Mouse (Mus musculus) CD4-positive, CD25-positive, alpha-beta regulatory T cell, adult 4 months (primary cell): ENCODE measurements around the gene E130308A19Rik. TPM values are rescaled to one million over a fixed set of nuclear protein-coding genes. Genes with fewer than 3 reads are reported as not detected.

Source experiments
- ATAC-seq: one replicate; pipeline ENCODE4 v1.8.0; 2017
- polyA plus RNA-seq, 2 experiments: library from polyadenylated mRNA; unstranded; fragments of 100-300 nt; shearing (Covaris generic); gene quantifications; one replicate each; pipeline ENCODE4 v1.2.1; 2017

The E130308A19Rik gene
- polyA plus RNA-seq, 2 experiments from 2014 or later, result 12.6 to 18.7 TPM

DNA sequence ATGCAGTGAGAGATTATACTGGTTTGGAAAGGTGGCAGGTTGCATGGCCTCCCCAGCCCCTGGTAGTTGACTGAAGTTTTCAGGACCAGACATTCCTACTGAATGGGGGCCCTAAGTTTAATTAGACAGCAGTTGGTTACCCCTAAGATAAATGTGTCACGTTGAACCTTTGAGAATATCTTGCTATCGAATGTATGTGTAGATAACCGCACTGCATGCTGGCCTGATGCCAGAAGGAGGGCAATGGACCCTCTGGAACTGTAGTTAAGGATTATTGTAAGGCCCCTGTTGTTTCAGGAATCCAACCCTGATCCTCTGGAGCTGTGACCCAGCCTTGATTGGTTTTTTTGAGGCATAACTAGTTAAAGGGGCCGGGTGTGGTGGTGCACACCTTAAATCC is 58.3 kb downstream of the E130308A19Rik start:
- no peak for ATAC-seq

DNA sequence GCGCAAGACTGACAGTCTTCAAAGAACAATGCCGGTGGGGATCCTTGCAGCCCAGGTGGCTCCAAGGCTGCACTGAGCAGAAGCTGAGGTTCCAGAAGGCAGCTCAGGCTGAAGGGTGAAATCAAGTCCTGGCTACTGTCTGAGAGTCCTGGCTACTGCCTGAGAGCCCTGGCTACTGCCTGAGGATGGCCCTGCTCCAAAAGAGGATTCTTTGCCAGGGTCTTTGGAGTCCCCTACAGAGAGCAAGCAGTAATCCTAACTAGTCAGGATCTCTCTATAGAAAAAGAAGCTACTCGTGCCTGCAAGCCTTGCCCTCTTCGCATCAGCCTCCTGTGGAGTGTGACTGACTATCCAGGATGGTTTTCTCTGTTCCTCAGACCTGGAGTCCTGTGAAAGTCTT is 60.7 kb downstream of the E130308A19Rik start:
- ATAC-seq, result no peak

DNA sequence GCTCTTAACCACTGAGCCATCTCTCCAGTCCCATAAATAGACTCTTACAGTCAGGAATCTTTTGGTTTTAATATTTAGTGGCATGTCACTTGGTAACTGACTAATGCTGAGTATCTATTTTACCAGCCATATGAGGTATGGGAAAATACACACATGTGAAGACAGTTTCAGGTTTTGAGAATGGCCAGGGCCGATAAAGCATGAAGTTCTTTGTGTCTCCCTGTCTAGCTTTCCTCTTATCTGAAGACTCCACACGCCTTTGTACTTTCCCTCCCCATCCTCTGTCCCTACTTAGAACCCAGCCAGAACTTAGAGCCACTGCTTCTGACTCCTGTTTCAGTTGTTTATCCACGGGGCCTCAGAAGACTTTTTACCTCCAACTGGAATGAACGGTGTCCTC is 63.0 kb downstream of the E130308A19Rik start:
- no peak for ATAC-seq

DNA sequence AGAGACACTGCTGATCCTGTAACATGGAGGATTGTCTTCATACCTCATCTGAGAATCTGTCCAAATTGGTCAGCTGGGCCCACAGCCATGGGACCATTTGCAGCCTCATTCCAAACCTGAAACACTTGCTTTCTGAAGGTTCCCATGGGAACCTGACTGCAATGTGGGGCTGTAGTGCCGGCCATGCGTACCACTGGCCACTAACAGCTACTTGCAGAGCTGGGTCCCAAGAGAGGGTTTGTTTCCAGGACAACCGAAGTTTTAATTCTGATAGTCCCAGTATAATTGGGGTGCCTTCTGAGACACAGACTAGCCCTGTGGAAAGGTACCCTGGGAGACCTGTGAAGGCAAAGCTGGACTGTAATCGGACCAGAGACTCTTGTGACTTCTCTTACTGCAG is 64.1 kb downstream of the E130308A19Rik start:
- ATAC-seq, result no peak

DNA sequence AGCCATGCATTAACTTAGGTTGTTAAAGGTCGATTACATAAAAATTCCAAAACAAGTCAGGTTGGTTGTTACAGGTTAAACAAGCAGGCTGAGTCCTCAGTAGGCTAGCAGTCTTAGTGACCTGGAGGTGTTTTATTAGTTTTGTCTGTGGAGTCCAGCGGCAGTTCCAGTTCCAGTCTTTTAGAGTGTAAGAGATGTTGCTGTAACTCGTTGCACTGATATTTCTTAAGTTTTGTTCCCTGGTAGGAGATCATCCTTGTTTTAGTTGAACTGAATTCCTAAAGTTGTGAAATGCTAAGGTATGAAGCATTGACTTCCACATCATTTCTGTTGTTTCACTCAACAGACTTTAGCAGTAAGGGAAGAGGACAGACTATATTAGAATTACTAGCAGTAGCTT is 70.8 kb downstream of the E130308A19Rik start:
- ATAC-seq, result no peak

DNA sequence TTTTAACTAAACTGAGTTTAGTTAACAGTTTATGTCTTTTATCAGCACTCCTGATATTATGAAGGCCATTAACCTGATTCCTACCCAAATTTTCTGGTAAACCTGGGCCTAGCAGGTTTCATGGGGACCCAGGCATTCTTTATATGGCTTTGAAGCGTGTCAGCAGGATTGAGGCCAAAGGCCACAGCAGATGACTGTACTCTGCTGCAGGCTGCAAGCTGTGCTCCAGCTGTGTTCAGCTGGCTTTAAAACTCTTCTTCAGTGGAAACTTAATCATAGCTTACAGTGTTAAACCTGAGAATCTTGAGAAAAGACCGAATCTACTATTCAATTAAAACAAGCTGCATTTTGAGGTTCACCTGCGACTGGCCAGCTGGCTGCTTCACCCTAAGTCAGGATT is 71.9 kb downstream of the E130308A19Rik start:
- ATAC-seq, result no peak

DNA sequence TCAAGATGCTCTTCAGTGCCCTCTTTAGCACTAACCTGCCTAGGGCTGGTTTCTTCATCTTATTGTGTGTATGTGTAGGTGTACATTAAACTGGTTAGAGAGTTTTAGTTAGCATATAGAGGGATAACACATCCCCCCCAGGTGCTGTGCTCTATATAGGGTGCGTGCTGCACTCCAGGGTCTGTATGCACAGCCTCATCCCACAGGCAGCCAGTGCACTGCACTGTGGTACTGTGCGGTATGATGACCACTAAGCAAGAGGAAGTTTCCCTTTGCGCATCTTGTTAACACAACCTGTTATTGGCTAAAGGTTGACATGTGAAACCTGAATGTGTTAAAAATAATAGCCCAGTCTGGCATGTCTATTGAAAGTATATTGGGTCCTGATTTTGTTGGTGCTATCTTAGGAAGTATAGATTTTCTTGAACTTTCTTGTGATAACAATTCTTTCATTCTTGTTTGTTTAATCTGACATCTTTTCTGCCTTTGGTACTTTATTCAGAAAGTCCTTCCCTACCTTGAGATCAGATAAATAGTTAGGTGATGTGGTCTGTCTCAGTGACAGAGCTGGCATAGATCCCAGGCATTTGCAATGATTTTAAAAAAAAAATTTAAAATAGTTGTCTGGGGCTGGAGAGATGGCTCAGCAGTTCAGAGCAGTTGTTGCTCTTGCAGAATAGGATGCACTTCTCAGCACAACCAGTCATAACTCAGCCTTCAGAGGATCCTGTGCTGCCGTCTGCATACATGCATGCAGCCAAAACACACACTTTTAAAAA is 73.2 kb downstream of the E130308A19Rik start:
- ATAC-seq, result no peak

DNA sequence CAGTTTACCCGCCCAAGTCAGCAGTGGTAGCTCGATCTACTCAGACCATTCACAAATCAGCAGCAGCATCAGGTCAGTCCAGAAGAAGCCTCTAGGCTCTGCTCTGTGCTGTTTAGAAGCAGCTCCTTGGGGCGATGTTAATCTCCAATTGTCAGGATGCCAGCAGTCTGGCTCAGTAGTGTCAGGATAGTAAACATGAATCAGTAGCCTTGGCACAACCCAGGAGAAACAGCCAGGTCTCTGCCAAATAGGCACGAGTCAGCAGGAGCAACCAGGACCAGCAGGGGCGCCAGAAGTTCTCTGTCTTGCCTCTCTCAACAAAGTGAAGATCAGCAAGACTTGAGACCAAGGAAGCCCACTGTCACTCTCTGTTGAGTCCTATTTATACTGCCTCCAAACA is 83.3 kb downstream of the E130308A19Rik start:
- no peak for ATAC-seq

DNA sequence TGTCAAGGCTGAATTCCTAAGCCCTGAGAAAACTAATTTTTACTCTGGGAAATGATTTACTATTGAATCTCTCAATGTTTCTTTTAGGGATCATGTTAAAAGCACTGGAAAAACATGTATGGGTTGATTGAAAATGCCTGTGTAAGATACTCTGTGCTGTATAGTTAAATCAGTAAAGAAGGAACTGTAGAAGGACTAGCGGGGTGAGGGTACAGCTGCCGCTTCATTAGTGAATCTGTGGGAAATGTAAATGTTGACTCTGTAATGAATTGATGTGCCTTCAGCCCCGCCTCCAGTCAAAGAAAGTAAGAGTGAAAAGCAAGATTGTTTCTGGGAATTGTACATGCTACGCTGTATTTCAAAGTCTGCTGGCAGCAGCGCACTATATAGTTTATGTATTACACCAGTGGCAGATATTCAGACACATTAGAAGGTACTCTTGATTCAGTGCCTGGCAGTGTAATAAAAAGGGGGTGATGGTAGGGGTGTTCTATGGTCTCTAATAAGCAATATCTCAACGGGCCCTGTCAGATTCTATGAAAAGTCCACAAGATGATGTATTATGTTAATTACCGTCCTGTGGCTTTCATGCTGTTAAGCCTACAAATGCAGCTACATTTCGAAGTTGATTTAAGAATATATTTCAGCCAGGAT is 84.9 kb downstream of the E130308A19Rik start:
- no peak for ATAC-seq

DNA sequence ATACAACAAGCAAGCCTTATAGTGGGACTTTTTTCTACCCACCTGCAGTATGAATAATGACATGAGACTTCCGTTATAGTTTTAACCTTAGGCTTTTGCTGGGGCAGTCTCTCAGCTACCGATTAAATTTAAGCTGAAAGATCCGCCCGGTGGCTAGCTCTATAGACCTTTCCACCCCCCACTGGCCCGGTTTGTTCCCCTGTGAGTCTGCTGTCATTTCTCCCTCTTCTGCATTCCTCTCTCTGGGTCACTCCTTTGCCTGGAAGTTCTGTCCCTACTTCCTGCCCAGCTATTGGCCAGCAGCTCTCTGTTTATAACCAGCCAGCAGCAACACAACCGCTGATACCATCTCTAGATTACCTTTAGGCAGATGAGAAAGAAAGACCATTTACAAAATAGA is 86.4 kb downstream of the E130308A19Rik start:
- no peak for ATAC-seq

DNA sequence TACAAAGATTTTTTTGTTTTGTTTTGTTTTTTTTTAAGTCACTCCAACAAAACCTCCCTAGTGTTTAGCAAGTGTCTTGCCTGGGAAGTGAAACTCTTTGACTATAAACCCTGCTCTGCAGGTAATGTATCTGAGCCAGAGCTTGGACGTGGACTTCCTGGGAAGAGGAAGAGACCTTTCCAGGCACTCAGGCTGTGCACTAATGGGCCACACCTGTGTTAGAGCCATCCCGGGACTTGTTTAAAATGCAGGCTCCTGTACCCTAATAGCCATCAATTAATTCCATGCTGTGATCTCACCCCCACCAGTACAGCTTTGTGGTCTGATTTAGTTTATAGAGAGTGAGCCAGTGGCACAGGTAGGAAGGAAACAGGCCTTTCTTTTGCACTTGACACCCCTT is 86.9 kb downstream of the E130308A19Rik start:
- ATAC-seq, result no peak

DNA sequence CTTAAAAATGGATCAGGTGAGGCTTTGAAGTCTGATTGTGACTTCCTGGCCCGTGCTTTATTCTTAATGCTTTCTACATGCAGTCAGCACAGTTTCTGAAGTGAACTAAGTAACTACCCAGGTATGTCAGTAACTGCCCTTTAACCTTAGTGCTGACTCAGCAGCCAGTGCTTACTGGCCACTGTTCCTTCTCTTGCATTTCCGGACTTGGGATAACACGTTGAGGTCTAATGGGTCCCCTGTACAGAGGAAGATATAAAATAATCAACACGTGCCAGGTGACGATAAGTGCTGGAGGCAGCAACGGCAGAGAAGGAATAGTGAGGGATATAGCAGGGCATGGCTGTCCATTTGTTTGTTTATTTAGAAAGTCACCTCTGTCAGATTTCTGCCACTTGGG is 88.5 kb downstream of the E130308A19Rik start:
- no peak for ATAC-seq

DNA sequence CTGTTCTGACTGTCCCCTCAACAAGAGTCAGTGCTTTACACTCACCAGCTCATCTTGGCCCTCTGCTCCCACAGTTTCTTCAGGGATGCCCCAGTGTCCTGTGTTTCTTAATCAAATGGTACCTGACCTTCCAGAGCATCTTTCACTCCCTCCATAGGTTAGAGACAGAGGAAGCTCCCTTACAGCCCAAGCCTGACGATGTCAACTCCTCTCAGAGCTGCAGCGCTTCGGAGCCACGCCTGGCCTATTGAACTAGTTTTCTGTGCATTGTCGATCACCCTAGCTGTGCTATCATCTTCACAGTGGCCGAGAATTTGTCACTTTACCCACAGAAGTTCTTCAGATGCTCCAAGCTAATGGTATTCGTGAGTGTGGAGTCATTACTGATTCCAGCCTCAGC is 88.9 kb downstream of the E130308A19Rik start:
- no peak for ATAC-seq

DNA sequence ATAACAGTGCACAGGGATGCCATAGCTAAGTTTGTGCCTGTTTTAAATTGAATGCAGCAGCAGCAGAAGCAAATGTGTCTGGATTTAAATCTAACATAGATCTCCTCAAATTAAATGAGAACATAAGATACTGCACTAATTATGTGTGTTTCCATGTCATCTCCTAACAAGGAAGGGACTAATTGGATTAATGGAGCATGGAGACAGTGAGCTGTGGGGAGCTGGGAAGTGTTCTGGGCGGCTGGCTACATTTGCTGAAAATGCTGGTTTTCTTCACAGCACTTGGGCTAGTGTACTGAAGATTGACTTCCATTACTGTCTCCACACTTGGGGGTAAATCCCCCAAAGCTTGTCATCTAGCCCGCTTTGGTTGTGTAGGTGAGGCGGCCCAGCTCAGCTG is 89.5 kb downstream of the E130308A19Rik start:
- no peak for ATAC-seq

DNA sequence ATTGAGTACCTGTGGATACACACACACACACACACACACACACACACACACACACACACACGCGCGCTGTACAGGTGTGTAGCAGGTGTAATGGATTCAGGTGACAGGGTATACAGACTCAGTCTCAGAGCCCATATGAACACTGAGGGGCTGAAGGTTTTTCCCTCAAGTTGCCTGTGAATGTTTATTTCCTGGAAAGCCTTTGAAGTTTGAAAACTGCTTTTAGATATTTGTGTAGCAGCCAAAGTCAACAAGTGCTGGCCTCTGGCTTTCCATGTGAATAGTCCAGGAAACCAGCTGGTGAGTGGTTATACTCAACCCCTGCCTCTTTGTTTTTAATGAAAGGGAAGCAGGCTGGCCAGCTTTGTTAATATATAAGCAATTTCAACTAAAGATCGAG is 91.3 kb downstream of the E130308A19Rik start:
- ATAC-seq, result no peak

DNA sequence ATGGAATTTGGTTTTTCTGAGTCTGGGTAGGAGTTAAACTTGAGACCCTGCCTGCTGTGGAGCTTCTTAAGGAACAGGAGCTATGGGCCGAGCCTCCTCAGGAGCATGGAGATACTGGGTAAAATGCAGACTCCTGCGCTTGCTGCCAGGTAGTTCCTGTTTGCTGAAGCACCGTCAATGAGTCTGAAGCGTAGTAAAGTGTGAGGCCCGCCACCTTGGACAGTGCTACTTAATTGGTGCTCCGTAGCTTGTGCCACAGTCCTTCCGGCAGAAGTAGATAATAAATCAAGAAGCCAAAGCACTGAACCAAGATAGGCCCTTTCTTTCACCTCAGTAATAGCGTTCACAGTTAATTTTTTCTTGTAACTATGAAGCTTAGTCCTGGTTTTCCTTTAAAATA is 92.5 kb downstream of the E130308A19Rik start:
- ATAC-seq, result no peak

DNA sequence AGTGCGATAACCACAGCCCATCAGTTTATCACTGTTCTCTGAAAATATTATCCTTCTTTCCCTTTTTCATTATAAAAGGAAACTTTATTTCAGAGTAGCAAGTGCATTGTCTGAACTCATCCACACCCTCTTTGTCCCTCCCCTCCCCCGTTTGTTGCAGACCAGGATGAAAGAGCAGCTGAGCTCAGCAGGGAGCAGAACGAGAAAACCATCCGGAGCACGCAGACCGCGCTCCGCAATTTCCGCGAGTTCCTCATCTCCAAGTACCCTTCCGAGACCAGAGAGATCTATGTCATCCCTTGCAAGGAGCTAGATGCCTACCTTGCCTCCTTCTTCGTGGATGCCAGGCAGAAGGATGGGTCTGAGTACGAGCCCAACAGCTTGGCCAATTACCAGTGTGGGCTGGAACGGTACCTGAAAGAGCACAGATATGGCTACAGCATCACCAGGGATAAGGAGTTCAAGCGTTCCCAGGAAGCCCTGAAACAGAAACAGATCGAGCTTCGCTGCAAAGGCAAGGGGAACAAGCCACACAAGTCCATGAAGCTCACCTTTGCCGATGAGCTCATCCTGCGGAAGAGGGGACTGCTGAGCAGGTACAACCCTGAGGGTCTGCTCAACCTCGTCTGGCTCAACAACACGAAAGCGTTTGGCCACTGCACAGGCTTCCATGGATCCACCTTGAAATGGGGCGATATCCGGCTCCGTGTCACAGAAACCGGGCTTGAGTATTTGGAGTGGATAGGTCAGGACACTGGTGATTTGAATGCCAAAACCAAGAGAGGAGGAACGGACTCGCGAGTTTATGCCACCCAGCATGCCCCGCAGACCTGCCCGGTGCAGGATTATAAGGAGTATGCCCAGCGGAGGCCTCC is 93.7 kb downstream of the E130308A19Rik start:
- ATAC-seq, result no peak

DNA sequence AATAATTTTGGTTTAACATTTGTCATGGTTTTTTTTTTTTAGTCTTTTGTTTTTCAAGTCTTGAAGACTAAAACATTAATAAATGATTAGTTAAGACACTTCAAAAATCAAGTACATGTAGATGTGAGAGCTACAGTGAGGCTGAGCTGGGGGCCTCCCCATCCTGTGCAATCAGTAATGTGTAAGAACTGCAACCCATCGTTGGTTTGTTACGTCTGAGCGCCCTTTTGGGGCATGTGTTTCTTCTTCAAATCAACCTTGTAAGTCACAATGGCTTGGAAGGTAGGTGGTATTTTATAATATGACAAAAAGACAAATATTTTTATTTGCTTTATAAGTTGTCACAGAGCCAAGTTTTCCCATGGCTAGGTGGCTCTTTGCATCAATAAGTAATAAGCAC is 95.8 kb downstream of the E130308A19Rik start:
- ATAC-seq, result no peak

DNA sequence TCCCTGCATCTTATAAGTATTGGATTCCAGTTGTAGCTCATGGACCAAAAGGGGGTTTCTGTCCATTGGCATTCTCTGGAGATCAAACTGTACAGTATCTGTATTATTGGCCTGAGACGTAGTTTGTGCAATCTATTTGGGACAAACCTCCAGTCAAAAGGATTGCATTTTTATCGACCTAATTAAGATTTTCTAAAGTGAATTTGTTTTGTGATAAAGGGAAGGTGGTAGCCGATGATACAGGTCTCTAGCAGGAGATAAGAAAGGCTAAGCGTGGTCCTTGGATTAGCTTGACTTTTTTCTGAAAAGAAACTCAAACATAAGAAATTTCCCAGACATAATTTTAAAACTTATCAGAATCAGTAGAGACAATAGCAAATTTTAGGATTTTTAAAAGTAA is 99.6 kb downstream of the E130308A19Rik start:
- ATAC-seq, result no peak

DNA sequence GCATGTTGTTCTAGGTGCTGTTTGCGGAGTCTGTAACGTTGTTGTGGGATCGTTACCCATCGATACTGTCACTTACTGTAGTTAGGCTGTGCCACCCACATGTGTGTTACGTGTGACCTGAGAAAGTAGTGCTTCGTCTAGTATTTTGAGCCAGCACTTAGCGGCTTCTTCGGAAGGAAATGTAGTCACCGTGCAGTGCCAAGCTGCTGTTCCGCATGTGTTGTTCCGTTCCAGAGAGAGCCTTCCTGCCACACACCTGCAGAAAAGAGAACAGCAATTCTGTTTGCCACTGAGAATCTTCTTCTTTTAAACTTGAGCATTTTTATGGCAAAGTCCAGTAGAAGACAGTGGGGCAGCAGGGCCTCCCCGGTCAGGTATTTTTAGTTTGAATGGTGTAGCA is 100.5 kb downstream of the E130308A19Rik start:
- ATAC-seq, result no peak

DNA sequence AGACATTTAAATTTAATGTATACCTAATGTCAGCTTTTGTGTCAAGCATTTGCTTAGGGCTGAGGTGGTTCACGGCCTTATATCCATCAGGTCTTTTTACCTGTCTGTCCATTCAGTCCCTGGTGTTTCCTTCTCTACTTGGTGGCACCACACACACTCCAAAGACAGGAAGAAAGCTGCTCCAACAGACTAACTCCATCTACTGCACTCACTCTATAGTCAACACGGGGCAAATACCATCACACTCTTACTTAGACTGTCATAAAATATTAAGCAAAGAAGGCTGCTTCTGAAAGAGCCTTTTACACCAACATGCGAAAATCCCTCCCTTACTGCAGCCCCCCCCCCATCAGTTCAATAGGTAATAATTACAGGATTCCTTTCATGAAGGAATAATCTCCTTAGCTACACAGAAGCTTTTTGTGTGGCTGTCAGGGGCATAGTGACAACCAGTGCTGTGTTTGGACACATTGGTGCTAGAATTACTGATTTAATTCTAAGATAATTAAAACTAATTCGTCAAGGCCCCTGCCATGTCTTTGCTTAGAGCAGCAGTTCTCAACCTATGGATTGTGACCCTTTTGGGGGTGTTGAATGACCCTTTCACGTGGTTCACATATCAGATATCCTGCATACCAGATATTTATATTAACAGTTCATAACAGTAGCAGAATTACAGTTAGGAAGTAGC is 101.3 kb downstream of the E130308A19Rik start:
- no peak for ATAC-seq

DNA sequence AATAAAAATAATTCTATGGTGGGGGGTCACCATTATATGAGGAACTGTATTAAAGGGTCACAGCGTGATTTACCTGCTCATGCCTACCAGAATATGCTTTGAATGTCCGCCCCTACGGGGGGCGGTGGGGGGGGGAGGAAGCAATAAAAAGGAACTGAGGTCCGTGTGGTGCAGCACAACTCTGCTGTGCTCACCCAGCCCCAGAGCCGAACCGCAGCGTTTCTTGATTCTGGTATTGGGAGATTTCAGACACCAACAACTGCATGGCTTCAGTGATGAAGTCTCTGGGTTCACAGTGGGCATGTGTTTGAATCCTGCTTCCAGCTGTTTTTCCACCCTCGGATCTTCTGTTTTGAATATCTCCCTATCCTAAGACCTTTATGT is 101.9 kb downstream of the E130308A19Rik start:
- no peak for ATAC-seq

DNA sequence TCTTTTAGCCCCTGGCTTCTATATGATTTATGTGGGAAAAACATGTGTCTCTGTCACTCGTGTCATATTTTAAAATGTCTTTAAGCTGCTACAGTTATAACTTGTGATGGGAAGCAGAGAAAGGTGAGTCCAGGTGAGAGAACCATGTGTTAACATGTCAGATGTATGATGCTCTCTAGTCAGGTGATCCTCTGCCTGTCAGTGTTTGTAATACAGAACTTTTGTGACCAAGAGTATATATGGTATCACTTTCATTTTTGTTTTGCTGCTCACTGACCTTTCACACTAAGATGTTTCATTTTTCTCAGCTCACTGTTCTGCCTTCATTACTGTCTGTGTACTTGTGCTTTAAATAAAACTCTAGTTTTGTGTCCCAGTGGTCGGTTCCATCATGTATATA is 102.8 kb downstream of the E130308A19Rik start:
- ATAC-seq, result peak; percentile 77
